Mouse (Mus musculus): ENCODE results near the gene Eci2. TPM values are rescaled to one million over a fixed set of nuclear protein-coding genes. Genes with fewer than 3 reads are reported as not detected.

Eci2 gene
- total RNA-seq, 2 experiments from 2014 or later, result 254 to 255 TPM

Other genes starting within 250 kb of the Eci2 start
- 10 to 100 TPM; 70.9 to 98.9 TPM for gene Prpf4b, start 151.8 kb downstream of the Eci2 start, total RNA-seq (2021)
- under 1 TPM; 0.57 to 0.79 TPM for gene Fam217a, start 102.8 kb downstream of the Eci2 start, total RNA-seq (2021)
- gene 4933417A18Rik, start 102.7 kb downstream of the Eci2 start, total RNA-seq (2021), result not detected
- 1 to 10 TPM; 1.9 to 4.2 TPM for gene Eci3, start 63.3 kb downstream of the Eci2 start, total RNA-seq (2021)

All from adrenal gland, postnatal 10 days (tissue).